Mouse (Mus musculus) heart, adult 2 months (tissue): Measurements from ENCODE around the gene Sh2b3.

Experiments
- CTCF ChIP-seq: fragments of 200-600 bp; IDR thresholded peaks from 2 replicates; pipeline ENCODE4 v1.8.1; 2022; ENCODE audit warnings: antibody characterized with exemption, mild to moderate bottlenecking, moderate library complexity
- EP300 ChIP-seq: fragments of 200-500 bp; IDR thresholded peaks from 2 replicates; pipeline ENCODE4 v1.6.1; 2011; ENCODE audit warnings: low read depth, low read length, control low read depth; ENCODE audit not compliant: insufficient read depth
- POLR2A ChIP-seq: fragments of 200-500 bp; IDR thresholded peaks from 2 replicates; pipeline ENCODE4 v1.6.1; 2011; ENCODE audit warnings: mild to moderate bottlenecking, low read depth, low read length, control low read depth; ENCODE audit not compliant: insufficient read depth

- TF ChIP-seq EP300 (no peak), CTCF (no peak), POLR2A (no peak)
Measured at GRCm38 (mm10) chr5:121810331-121811151, 26.9 kb downstream of the Sh2b3 start.
